Mouse (Mus musculus): ENCODE measurements around the gene Gtf2i.

GRCm38 (mm10) chr5:134329311-134329710 lies 14.8 kb upstream of the Gtf2i start:
- TF ChIP-seq E2F4 (IDR thresholded peaks at IDR 0.05; ENCODE audit: insufficient read depth) (no peak), POLR2A (IDR thresholded peaks at IDR 0.05; ENCODE audit: insufficient read length, low read depth) (no peak), TCF12 (IDR thresholded peaks at IDR 0.05; ENCODE audit: insufficient read depth, poor library complexity, severe bottlenecking) (no peak), CEBPB (IDR thresholded peaks at IDR 0.05; ENCODE audit: insufficient read depth, poor library complexity, severe bottlenecking) (no peak), MAX (IDR thresholded peaks at IDR 0.05; ENCODE audit: low read depth) (no peak), MYOG (IDR thresholded peaks at IDR 0.05; ENCODE audit: control insufficient read depth in 1 of 3, insufficient read depth in 1 of 3, insufficient read length in 2 of 3, low read depth in 2 of 3) (no peak), POLR2AphosphoS2 (IDR thresholded peaks at IDR 0.05; ENCODE audit: insufficient read length, low read depth) (no peak), USF1 (IDR thresholded peaks at IDR 0.05; ENCODE audit: low read depth) (no peak), MYOD1 (IDR thresholded peaks at IDR 0.05; ENCODE audit: control insufficient read depth in 1 of 3, insufficient read length in 2 of 3, low read depth in 2 of 3) (no peak), TCF3 (IDR thresholded peaks at IDR 0.05; ENCODE audit: insufficient read length, low read depth) (no peak), REST (IDR thresholded peaks at IDR 0.05; ENCODE audit: insufficient read depth, insufficient read length) (no peak)
